Mouse (Mus musculus) activated CD4-positive, CD25-positive, alpha-beta regulatory T cell, adult 4 months (primary cell): ENCODE data around the gene Osbpl10. TPM values are rescaled to one million over a fixed set of nuclear protein-coding genes. Genes with fewer than 3 reads are reported as not detected.

Source experiments
- polyA plus RNA-seq, 2 experiments: library from polyadenylated mRNA; unstranded; fragments of 100-300 nt; shearing (Covaris generic); gene quantifications; one replicate each; pipeline ENCODE4 v1.2.1; 2017

Gene Osbpl10
- polyA plus RNA-seq, 2 experiments from 2014 or later = not detected

Other genes starting within 250 kb of the Osbpl10 start
- 10 to 100 TPM; 77.1 to 88.5 TPM for gene Cmtm6, start 247.5 kb upstream of the Osbpl10 start, polyA plus RNA-seq
- 100 to 1,000 TPM in 1 of 2 experiments, 10 to 100 TPM in 1; 90.6 to 114 TPM for gene Cmtm7, start 196.7 kb upstream of the Osbpl10 start, polyA plus RNA-seq
- not detected for gene Cmtm8, start 134.4 kb upstream of the Osbpl10 start, polyA plus RNA-seq
- 10 to 100 TPM; 16.7 to 19.0 TPM for gene Gpd1l, start 44.6 kb upstream of the Osbpl10 start, polyA plus RNA-seq
- 1,000 to 10,000 TPM; 2,827 to 5,236 TPM for gene Rps27rt, start 4.2 kb downstream of the Osbpl10 start, polyA plus RNA-seq